Mouse (Mus musculus) brain, embryonic 14.5 days (tissue): Measurements from ENCODE around the gene Srrm2. TPM values are rescaled to one million over a fixed set of nuclear protein-coding genes. Genes with fewer than 3 reads are reported as not detected.

Experiments
- DNase-seq: peaks from one replicate; pipeline ENCODE4 v3.0.0-alpha.2; 2011; ENCODE audit warnings: low read depth
- CTCF ChIP-seq: fragments of 200-500 bp; IDR thresholded peaks from 2 replicates; pipeline ENCODE4 v1.5.1; 2012; ENCODE audit warnings: inconsistent platforms, mild to moderate bottlenecking, moderate library complexity, borderline replicate concordance; ENCODE audit not compliant: insufficient read depth, insufficient read length; ENCODE audit errors: extremely low read depth
- POLR2A ChIP-seq: fragments of 200-500 bp; IDR thresholded peaks from 2 replicates; pipeline ENCODE4 v1.6.1; 2012; ENCODE audit warnings: mild to moderate bottlenecking, inconsistent platforms, borderline replicate concordance; ENCODE audit not compliant: poor library complexity, insufficient read depth, insufficient read length, severe bottlenecking; ENCODE audit errors: extremely low read depth
- polyA plus RNA-seq: library from polyadenylated mRNA; depleted of rRNA; stranded (reverse); fragments of >200 nt; gene quantifications from 2 replicates; pipeline ENCODE4 v1.2.3, GENCODE M21; 2012

Gene Srrm2
- polyA plus RNA-seq, 1 experiment = 826 TPM

DNA sequence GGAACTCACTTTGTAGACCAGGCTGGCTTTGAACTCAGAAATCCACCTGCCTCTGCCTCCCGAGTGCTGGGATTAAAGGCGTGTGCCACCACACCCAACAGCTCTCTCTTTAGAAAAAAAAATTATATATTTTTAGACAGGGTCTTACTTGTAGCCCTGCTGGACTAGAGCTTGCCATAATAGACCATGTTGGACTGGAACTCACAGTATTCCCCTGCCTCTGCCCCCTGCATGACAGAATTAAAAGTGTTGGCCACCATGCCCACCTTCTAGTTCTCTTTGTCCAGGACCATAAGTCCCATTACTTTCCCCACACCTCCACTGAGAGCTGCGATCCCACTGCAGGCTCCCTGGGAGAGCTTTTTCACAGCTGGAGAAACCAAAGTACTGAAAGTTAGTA is 42.9 kb upstream of the Srrm2 start:
- no peak for DNase-seq
- TF ChIP-seq CTCF (no peak), POLR2A (no peak)

DNA sequence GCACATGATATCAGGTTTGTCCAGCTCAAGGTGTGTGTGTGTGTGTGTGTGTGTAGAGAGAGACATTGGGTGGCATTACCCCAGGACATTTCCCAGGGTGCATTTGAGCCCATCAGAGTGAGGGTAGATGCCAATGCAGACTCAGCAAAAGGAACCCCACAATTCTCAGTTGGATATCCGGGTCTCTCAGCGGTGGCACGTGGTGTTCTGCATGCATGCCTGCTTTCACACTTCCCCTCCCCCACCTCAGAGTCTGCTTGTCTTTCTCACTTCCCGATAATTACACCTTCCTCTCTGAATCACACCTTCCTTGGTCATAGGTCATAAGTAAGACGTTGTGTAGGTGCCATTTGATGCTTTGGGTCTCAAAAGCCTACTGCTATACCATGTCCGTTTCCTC is 42.3 kb upstream of the Srrm2 start:
- TF ChIP-seq CTCF (no peak), POLR2A (no peak)
- DNase-seq = no peak

DNA sequence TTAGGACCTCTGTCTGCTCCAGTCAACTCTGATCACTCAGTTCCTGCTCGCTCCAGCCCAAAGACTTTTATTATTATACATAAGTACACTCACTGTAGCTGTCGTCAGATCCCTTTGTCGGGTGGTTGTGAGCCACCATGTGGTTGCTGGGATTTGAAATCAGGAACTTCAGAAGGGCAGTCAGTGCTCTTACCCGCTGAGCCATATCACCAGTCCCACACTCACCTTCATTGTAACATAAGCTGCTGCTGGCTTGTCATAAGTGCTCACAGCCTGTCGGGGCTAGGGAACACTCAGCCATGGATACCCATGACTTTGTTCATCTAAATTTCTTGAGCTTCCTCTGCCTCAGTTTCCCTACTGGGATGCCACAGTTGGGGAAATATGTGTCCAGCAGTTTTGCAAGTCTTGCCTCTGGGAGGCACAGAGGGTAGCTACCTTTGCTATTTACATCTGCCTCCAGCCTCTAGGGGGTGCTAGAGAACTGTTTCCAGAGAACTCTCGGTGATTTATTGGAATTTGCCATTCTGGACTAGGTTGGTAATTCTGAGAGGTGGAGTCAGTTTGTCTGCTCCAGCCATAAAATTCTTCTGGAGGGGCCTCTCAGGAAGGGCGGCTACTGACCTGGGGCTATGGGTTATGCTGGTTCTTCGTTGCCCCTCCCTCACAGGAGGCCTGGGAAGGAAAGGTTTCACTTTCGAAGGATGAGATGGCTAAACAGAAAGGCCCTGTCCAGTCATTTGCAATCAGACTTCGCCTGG is 41.5 kb upstream of the Srrm2 start:
- TF ChIP-seq POLR2A (no peak), CTCF (peak; percentile 68; the same call in 1 of the 2 replicates)
- DNase-seq = peak; percentile 75

DNA sequence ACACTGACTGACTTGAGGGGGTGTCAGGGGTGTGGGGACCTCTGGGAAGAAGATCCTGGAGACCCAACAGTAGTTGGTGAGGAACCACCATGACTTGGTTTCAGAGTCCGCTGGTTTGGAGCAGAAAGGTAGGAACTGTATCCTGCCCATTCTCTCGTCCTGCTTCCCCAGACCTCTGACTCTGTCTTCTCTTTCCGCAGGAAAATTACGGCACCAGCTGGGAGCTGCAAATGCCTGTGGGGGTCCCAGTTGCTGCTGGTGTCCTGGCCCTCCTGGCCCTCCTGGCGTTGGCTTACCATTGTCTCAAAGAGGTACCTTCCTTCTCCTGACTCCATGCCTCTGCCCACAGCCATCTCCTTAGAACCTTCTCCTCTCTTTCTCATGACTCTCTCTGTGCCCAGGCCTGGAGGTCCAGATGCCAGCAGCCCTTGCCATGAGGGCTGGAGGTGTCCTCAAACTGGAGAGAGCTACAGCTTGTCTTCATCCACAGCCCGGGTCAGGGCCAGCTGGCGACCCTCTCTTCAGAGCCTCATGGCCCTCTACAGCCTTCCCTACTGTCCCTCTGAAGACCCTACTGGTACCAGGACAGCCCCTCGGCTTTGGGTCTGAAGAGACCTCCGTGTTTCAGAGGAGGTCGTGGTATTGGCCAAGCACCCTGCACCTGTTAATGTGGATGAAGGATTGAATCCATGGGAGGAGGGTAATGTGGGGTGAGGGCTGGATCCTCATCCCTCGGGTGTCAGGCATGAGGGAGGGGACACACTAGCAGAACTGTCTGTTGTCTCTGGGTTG is 40.7 kb upstream of the Srrm2 start:
- no peak for DNase-seq
- no peak for TF ChIP-seq POLR2A
- no peak for TF ChIP-seq CTCF

DNA sequence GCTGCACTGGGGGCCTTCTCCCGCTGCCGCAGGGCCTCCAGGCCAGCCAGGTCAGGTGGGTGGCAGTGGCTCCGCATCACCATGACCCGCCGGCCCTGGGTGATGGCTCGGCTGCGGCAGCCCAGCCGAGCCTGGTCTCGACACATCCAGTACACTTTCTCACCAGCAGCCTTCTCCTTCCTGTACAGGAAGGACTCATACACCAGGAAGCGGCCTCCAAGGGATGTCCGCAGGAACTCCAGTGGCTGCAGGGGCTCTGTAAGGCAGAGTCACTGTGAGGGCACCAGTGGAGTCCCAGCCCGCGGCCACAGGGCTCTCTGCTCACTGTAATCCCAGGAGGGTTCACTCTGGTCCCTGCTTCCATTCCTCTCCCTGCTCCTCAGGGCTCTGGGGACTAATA is 34.6 kb upstream of the Srrm2 start:
- TF ChIP-seq POLR2A (no peak), CTCF (no peak)
- DNase-seq = no peak

DNA sequence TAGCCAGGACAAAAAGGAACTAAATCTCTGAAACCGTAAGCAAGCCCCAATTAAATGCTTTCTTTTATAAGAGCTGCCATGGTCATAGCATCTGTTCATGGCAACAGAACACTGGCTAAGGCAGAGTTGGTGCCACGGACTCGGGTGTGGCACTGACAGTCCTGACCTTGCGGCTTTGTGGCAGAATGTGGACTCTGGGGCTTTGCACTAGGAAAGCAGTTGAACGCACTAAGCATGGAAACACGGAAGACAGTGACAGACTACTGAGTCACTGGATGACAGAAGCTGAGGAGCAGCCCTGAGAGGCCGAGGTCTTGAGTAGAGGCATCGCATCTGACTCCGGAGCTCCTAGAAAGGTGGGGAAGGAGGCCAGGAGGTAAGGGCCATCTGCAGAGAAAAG is 32.8 kb upstream of the Srrm2 start:
- no peak for DNase-seq
- TF ChIP-seq CTCF (no peak), POLR2A (no peak)

DNA sequence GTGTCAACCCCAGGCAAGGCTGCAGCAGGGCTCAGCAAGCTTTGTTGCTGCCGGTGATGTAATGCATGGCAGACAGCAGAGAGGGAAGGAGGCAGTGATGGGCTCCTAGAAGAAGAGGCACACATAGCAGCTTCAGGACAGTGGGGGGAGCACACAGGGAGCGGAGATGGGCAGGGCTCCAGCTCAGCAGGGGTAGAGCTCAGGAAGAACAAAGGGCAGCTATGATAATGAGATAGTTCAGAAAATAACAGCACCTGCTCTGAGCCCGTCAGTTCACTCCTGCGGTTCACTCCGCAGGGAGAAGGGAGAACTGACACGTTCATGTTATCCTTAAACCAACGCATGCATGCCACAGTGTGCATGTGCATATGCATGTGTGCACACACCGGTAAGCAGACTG is 31.5 kb upstream of the Srrm2 start:
- TF ChIP-seq POLR2A (no peak), CTCF (no peak)
- peak; percentile 23 for DNase-seq

DNA sequence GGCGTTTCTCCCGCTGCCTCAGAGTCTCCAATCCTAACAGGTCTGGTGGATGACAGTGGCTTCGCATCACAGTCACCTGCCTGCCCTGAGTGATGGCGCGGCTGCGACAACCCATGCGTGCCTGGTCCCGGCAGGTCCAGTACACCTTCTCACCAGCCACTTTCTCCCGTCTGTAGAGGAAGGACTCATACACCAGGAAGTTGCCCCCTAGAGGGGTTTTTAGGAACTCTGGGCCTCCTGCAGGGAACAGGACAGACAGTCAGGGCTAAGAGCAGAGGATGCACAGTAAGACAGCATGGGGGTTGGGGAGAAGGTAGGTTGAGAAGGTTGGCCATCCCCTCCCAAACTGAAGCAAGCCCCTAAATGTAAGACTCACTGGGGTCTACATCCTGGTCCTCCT is 30.1 kb upstream of the Srrm2 start:
- DNase-seq = no peak
- TF ChIP-seq CTCF (no peak), POLR2A (no peak)

DNA sequence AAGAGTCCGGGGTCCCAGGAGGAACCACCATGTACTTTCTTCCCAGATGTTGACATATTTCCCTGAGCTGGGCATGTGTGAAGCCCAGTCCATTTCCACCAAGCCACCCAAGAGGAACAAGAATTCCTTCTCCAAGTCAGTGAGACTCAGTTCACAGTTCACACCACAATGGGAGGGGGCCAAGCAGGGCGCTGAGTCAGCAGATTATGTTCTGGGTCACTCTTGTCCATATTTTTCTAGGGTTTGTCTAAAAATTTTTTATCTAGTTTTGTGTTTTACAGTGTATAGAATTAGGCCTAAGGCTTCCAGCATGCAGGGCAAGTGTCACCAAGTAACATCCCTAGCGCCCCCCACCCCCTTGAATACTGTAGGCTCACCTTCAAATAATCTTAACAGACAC is 29.2 kb upstream of the Srrm2 start:
- no peak for TF ChIP-seq CTCF
- TF ChIP-seq POLR2A = no peak
- DNase-seq = no peak

DNA sequence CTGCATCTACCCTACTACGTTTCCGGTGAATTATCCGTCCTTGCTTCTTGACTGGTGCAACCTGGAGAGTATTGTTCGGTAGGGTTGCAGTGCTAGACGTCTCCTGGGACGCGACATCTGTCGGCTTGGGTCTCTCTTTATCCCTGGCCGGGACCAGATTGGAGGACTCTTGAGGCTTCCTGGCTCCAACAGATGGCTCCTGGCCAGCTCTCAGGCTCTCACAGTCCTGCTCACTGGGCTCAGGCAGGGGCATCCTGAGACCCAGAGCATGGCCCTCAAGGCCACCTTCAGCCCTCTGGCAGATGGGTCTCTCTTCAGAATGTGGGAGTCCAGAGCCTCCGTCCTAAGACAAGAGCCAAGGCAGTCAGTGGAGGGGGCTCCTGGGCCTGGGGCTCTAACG is 27.4 kb upstream of the Srrm2 start:
- DNase-seq = no peak
- TF ChIP-seq POLR2A (no peak), CTCF (no peak)

DNA sequence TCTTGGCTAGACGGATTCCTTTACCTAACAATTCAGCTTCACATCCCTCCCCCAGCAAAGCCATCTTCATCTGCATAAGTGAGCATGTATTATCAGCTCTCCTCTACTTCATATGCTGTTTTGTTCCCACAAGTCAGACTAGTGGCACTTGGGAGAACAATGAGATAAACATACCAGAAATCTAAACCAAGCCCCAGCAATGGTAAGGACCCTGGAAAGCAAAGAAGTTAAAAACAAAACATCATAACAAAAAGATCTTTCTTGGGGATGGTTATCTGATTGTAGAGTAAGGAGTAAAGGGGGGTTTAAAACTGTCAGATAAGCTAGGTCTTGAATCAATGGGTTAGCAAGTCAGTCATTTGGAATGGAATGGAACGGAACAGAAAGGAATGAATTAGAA is 19.8 kb upstream of the Srrm2 start:
- TF ChIP-seq POLR2A (no peak), CTCF (no peak)
- DNase-seq = peak; percentile 39
